18 mouse cellular contexts compared by ENCODE assay signal in the genomic region with DNA sequence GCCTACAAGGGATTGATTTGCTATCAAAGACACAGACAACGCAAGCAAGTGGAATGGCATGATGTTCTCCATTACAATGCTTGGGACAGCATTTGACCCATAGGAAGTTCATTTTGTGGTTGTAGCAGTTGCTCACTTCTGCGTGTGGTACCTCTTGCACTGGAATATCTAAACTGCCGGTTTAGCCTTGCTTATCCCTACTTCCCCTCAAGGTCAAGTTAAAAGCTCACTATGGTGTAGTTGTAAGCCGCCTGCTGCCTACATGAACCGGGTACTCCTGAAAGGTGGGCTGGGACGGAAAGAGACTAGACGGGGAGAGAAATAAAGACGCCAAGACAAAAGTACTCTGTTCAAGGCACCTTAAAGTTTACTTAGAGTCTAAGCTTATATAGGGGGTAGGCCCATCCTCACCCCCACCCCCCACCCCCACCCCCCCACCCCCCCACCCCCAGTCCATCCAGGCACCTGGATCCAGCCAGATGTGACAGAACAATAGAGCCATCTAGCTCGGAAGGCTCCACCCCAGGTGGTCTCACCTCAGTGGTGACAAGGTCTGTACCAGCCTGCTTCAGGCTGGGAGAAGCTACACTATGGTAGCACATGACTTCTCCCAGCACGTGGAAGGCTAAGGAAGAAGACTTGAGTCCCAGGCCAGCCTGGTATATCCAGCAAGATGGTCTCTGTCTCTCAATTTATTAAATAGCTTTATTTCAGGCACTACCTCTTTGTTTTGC.
"Had no signal": no experiment of that assay in that cellular context is flagged by ENCODE, and none has a peak within 500 bp of the region (broad histone marks: within the 10 kb centered on the region; RNA-seq: fewer than 3 reads in every experiment).

No protein-coding gene starts in this region.

- H3K9me3 ChIP-seq: midbrain, embryonic 10.5 days; midbrain, embryonic 13.5 days; midbrain, embryonic 15.5 days; neural tube, embryonic 13.5 days; neural tube, embryonic 15.5 days had no signal

- H3K4me2 ChIP-seq: lung, embryonic 14.5 days; midbrain, embryonic 13.5 days; midbrain, embryonic 15.5 days; neural tube, embryonic 13.5 days; neural tube, embryonic 15.5 days had no signal

- H3K4me3 ChIP-seq: midbrain, embryonic 10.5 days; midbrain, embryonic 13.5 days; midbrain, embryonic 15.5 days; myocyte; neural tube, embryonic 13.5 days; neural tube, embryonic 15.5 days had no signal

- ATAC-seq: midbrain, embryonic 13.5 days; midbrain, embryonic 15.5 days had no signal

- H3K27ac ChIP-seq: midbrain, embryonic 10.5 days; midbrain, embryonic 13.5 days; midbrain, embryonic 15.5 days; neural tube, embryonic 13.5 days; neural tube, embryonic 15.5 days had no signal

- H3K4me1 ChIP-seq: midbrain, embryonic 13.5 days; midbrain, embryonic 15.5 days; neural tube, embryonic 13.5 days; neural tube, embryonic 15.5 days had no signal

- H3K27me3 ChIP-seq: midbrain, embryonic 13.5 days; midbrain, embryonic 15.5 days; neural tube, embryonic 13.5 days; neural tube, embryonic 15.5 days had no signal

- DNase-seq: lung, adult 18-20 months; lung, embryonic 14.5 days; lung, postnatal 10 days; lung, postnatal 4 days; retina, postnatal 1 day; right cerebral cortex, adult 18-20 months; right cerebral cortex, postnatal 25 days; right cerebral cortex, postnatal 4 days; spleen, adult 18-20 months; thymus, adult 18-20 months; thymus, postnatal 14 days; thymus, postnatal 36 days had no signal

- H3K9ac ChIP-seq: lung, embryonic 14.5 days; midbrain, embryonic 13.5 days; midbrain, embryonic 15.5 days; neural tube, embryonic 13.5 days; neural tube, embryonic 15.5 days had no signal
